Mouse (Mus musculus) hindbrain, embryonic 10.5 days (tissue): ENCODE data around the gene Stab2. TPM values are rescaled to one million over a fixed set of nuclear protein-coding genes. Genes with fewer than 3 reads are reported as not detected.

Experiments
- DNase-seq: peaks from one replicate; pipeline ENCODE4 v3.0.0-alpha.2; 2017; ENCODE audit warnings: low spot score
- H3K27ac ChIP-seq: fragments of 300-500 bp; sonication (generic); 2 replicates; pipeline ENCODE4 v1.5.1; 2016; ENCODE audit warnings: mild to moderate bottlenecking, moderate library complexity
- H3K27me3 ChIP-seq: fragments of 300-500 bp; sonication (generic); 2 replicates; pipeline ENCODE4 v1.6.1; 2016; ENCODE audit warnings: mild to moderate bottlenecking; ENCODE audit not compliant: poor library complexity, insufficient read depth, severe bottlenecking
- H3K36me3 ChIP-seq: fragments of 300-500 bp; sonication (generic); 2 replicates; pipeline ENCODE4 v1.6.1; 2016; ENCODE audit warnings: mild to moderate bottlenecking, moderate library complexity
- H3K4me1 ChIP-seq: fragments of 300-500 bp; sonication (generic); replicated peaks from 2 replicates; pipeline ENCODE4 v1.6.1; 2016; ENCODE audit warnings: mild to moderate bottlenecking
- H3K4me3 ChIP-seq: fragments of 300-500 bp; sonication (generic); 2 replicates; pipeline ENCODE4 v1.5.1; 2016; ENCODE audit warnings: mild to moderate bottlenecking, moderate library complexity
- H3K9me3 ChIP-seq: fragments of 300-500 bp; sonication (generic); 2 replicates; pipeline ENCODE4 v1.6.1; 2016; ENCODE audit warnings: mild to moderate bottlenecking, moderate library complexity
- WGBS: fragments of 180-500 bp; shearing (Covaris S2); methylation state at CpG from one replicate; pipeline ENCODE4 v1.1.7; 2016; 5-methylcytosine and 5-hydroxymethylcytosine counted together
- polyA plus RNA-seq: library from polyadenylated mRNA; unstranded; fragments of >200 nt; fragmentation: Nextera tagmentation; extraction: Ambion mirVana; gene quantifications from 2 replicates; pipeline ENCODE4 v1.2.1, GENCODE M21; 2016

The Stab2 gene
- polyA plus RNA-seq, 1 experiment from 2014 or later = 0.13 TPM

DNA sequence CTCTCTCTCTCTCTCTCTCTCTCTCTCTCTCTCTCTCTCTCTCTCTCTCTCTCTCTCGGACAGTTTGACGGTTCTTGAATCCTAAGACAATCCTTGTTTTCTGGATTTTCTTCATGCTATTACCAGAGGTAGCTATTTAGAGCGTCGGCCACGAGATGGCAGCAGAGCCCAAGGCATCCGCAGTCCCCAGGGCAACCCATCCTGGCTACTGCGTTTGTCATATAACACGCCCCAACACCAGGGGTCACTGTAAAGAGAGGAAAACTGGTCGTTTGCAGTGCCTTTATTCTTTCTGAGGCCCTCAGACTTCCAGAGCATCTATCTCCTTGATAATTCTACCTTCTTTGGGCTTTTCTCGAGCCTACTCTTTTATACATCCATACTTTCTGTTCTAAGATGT, 17.1 kb upstream of the Stab2 start:
- peak; percentile 81 for DNase-seq
- WGBS = under 1% methylated on average over 10 of the region's 10 CpGs
- H3K4me1 ChIP-seq = no peaks in the 10 kb centered on the region
- H3K9me3 ChIP-seq = no peaks in the 10 kb centered on the region
- H3K36me3 ChIP-seq = no peaks in the 10 kb centered on the region
- no peak overlapping the region for H3K4me3 ChIP-seq
- no peak overlapping the region for H3K27ac ChIP-seq
- peaks cover 11% of the 10 kb centered on the region for H3K27me3 ChIP-seq

DNA sequence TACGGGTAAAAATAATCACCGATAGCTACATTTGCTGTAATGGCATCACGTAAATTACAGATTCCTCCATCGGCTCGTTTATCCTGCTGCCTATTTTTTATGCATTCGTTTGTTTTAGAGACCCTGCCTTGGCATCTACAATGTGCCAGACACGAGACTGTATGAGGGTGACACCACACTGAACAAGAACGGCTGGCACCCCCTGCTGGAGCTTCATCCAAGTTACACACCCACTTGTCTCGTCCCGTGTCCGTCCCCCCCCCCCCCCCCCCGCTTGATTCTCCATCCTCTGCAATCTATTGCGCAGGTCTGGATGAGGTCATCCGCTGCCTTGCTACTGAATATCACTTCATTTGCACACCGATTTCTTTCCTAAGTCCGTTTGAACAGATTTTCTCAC, 12.9 kb upstream of the Stab2 start:
- peaks cover 13% of the 10 kb centered on the region for H3K4me1 ChIP-seq
- peaks cover 20% of the 10 kb centered on the region; the same call in 1 of the 2 replicates for H3K27me3 ChIP-seq
- peak; percentile 36 for DNase-seq
- H3K9me3 ChIP-seq = no peaks in the 10 kb centered on the region
- H3K27ac ChIP-seq = no peak overlapping the region
- H3K36me3 ChIP-seq = no peaks in the 10 kb centered on the region
- no peak overlapping the region for H3K4me3 ChIP-seq
- 75% methylated on average over 16 of the region's 16 CpGs for WGBS

DNA sequence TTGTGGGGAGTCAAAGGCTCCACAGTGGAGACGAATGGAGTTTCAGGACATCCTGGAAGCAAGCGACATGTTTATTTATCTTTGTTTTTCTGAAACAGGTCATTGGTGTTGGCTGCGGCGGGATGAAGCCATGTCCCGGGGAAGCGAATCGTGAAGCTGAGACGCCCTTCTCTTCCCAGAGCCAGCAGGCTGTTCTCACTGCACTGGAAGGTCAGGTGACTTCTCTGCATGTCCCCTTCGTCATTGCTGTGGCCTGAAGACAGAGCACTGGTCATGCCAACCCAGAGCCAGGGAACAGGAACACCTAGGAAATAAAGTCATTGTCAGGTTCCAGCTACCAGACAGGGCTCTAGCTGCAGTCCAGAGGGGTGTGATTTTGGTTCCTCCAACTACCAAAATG, 11.1 kb upstream of the Stab2 start:
- 75% methylated on average over 9 of the region's 9 CpGs for WGBS
- Histone ChIP-seq H3K4me1 (peaks cover 20% of the 10 kb centered on the region), H3K4me3 (no peak overlapping the region), H3K9me3 (no peaks in the 10 kb centered on the region), H3K27ac (no peak overlapping the region), H3K36me3 (no peaks in the 10 kb centered on the region), H3K27me3 (peaks cover 19% of the 10 kb centered on the region; the same call in 1 of the 2 replicates)
- DNase-seq = no peak

DNA sequence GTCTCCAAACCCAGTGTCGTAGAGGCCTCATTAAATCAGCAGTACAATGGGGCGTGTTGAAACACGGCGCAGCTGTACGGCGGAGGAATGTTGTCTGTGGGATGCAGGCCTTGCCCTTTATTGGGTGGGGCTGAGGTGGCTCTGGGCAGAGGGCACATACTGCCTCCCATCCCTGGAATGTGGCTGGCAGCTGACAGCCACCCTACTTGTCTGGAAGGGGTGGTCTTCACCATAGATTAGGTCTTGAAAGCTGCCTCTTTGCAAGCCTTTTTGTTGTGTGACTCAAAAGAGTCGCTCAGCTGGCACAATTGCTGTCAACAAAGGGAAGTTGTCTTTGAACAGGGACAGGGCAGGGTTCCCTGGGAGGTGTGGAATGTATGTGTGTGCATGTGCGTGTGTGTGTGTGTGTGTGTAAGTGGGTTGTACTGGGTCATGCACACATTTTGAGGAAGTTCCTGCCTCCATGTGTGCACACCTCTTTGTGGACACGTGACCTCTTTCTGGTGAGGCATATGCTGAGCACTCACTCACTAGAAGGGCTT, 8.4 kb upstream of the Stab2 start:
- Histone ChIP-seq H3K27ac (peak overlapping the region; percentile 79), H3K9me3 (no peaks in the 10 kb centered on the region), H3K36me3 (no peaks in the 10 kb centered on the region), H3K27me3 (peaks cover 19% of the 10 kb centered on the region; the same call in 1 of the 2 replicates), H3K4me1 (peaks cover 20% of the 10 kb centered on the region), H3K4me3 (no peak overlapping the region; the same call in 1 of the 2 replicates)
- peak; percentile 62 for DNase-seq
- WGBS = 26% methylated on average over 9 of the region's 9 CpGs

DNA sequence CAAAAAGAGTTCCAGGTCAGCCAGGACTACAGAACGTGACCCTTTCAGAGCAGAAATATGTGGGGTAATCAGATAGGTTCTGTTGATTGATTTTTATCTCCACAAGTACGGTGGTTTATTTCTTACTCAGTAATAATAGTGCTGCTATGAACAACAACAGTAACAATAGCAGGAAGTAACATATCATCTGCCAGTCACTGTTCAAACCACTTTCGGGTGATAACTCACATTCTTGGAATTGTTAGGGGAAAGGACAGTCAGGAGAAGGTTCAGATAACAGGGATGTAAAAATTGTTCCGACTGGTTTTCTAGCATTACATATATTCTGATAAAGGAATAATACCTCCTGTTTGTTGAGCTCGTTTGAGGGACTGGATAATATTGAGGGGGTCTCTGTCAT, 7.6 kb upstream of the Stab2 start:
- no peaks in the 10 kb centered on the region for H3K9me3 ChIP-seq
- H3K27me3 ChIP-seq = peaks cover 19% of the 10 kb centered on the region; the same call in 1 of the 2 replicates
- peaks cover 20% of the 10 kb centered on the region for H3K4me1 ChIP-seq
- H3K27ac ChIP-seq = no peak overlapping the region
- DNase-seq = no peak
- no peaks in the 10 kb centered on the region for H3K36me3 ChIP-seq
- no peak overlapping the region for H3K4me3 ChIP-seq
- WGBS = 74% methylated on average over 5 of the region's 5 CpGs

DNA sequence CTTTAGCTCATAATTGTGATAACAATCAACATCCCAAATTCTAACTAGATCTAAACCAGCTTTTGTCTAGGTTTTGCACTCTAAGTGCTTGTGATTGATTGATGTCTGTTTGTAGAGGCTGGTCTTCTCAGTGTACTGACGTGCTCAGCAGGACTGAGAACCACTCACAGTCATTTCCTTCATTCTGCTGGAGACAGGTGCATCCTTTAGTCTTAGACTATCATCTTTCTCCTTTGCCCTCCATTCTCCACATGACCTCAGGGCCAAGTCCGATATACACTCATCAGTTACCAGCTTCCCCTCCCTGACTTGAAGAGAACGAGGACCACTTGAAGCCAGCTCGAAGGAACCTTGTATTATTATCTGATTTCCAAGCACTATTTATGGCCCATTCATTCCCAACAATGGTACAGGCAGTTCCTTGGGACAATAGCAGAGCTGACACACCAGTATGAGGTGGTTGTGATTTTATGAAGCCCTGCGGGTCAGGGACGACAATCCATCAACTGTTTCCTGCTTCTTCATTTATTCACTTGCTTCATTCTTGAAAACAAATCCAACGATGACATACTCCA, 6.7 kb upstream of the Stab2 start:
- H3K4me3 ChIP-seq = no peak overlapping the region
- no peaks in the 10 kb centered on the region for H3K9me3 ChIP-seq
- H3K36me3 ChIP-seq = no peaks in the 10 kb centered on the region
- H3K27me3 ChIP-seq = peaks cover 17% of the 10 kb centered on the region; the same call in 1 of the 2 replicates
- DNase-seq = no peak
- WGBS = 79% methylated on average over 7 of the region's 7 CpGs
- H3K4me1 ChIP-seq = peaks cover 20% of the 10 kb centered on the region
- H3K27ac ChIP-seq = no peak overlapping the region

DNA sequence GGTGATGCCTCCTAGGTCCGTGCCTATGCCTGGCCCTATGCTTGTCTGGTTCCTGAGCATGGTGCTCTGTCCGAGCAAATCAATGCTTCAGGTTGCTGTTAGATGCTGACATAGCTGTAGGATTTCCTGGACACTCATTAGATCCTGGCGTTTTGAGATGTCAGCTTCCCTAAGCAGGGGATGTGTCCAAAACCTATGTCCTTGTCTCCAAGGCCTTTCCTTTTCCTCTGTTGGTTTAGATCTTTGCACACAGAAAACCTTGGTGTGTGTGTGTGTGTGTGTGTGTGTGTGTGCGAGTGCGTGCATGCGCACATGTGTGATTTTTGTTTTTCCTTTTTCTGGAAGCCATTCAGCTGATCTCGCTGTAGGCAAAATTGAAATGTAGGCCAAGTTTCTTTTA, 4.3 kb upstream of the Stab2 start:
- H3K4me1 ChIP-seq = peaks cover 17% of the 10 kb centered on the region
- DNase-seq = no peak
- 0 out of 2 replicates have a peak, but pooled peaks cover under 1% of the 10 kb centered on the region for H3K27me3 ChIP-seq
- no peaks in the 10 kb centered on the region for H3K9me3 ChIP-seq
- H3K36me3 ChIP-seq = no peaks in the 10 kb centered on the region
- H3K4me3 ChIP-seq = no peak overlapping the region
- WGBS = 93% methylated on average over 7 of the region's 7 CpGs
- H3K27ac ChIP-seq = no peak overlapping the region

DNA sequence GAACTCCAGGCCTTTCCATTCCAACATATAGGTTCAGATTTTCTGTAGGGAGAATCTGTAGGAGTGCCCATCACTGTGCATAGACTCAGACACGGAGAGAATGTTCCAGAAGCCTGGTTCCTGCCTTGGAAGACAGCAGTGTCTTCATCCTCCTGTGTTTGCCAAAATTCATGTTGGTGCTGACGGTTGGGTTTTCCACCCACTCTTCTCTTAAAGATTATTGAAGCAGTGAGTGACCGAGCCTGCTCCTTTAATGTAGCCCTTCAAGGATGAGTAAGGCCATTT, 332 bp upstream of the Stab2 start:
- Histone ChIP-seq H3K27ac (no peak overlapping the region), H3K4me1 (no peaks in the 10 kb centered on the region), H3K4me3 (no peak overlapping the region), H3K36me3 (no peaks in the 10 kb centered on the region), H3K9me3 (no peaks in the 10 kb centered on the region), H3K27me3 (no peaks in the 10 kb centered on the region)
- 91% methylated on average over 3 of the region's 3 CpGs for WGBS
- DNase-seq = no peak

DNA sequence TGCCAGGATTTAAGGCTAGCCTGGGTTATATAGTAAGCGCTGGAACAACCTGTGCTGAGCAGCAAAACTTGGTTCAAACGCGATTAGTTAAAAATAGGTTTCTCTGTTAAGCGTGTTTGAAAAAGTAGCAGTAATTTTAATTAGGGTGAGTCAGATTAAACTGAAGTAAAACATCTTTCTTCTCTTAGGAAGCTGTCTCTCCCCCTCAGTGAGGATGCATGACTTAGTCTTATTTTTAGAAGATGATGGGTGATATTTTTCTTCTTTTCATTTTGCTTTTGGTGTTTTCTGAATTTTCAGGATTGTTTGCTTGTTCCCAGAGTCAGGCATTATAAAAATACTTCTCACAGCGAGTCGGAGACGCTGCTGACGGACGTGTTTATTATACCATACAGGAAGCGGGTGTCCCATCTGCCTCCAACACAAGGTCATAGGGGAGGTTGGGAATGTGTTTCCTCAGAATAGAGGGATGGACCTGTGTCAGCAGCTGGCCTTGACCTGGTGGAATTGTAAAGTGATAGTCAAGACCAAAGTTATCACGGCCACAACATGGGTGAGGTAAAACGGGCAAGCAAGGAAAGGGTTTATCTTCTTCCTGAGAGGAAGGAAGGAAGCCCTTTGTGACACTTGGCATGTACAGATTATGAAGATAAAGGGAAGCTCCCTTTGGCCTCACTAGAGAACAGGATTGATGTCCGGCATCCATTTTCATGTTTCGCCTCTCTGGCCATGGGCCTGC, 15.4 kb downstream of the Stab2 start:
- H3K27me3 ChIP-seq = no peaks in the 10 kb centered on the region
- no peak overlapping the region for H3K4me3 ChIP-seq
- no peak for DNase-seq
- WGBS = 86% methylated on average over 14 of the region's 14 CpGs
- H3K4me1 ChIP-seq = no peaks in the 10 kb centered on the region
- H3K36me3 ChIP-seq = no peaks in the 10 kb centered on the region
- H3K9me3 ChIP-seq = no peaks in the 10 kb centered on the region
- no peak overlapping the region for H3K27ac ChIP-seq

DNA sequence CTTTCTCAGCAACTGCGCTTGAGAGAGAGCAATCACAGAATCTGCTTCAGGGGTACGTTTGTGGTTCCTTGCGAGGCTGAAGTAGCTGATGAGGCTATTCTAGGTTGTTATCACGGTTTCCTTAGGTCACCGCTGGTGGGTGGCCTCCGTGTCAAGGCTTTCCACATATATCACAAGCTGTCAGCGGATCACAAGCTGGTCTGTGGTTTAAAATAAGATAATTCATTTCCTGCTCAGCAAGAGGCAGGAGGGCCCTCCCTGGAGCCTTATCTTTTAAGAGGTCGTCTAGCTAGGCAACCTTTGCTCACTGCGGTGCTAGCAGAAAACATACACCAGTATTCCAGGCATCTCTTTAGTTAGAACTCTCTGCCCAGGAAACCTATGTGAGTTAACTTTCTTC, 17.2 kb downstream of the Stab2 start:
- no peak for DNase-seq
- WGBS = 79% methylated on average over 9 of the region's 9 CpGs
- Histone ChIP-seq H3K9me3 (no peaks in the 10 kb centered on the region), H3K4me1 (no peaks in the 10 kb centered on the region), H3K27me3 (no peaks in the 10 kb centered on the region), H3K36me3 (no peaks in the 10 kb centered on the region), H3K4me3 (no peak overlapping the region), H3K27ac (no peak overlapping the region)

DNA sequence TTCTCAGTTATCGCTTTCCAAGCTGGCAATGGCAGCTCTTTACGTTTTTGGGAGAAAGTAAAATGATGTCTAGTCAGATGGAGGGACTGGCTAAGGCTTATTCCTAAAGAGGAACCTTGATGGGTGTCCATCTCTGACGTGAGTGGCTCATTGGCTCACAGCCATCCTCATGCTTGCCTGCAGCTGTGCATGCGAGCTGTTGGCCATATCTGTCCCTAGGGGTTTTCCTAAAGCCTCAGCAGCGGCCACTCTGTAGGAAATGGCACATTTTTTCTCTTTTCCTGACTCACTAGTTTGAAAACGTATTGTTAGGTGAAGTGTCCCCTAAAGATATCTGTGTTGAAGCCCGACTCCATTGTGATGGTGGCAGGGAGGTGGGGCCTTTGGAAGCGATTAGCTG, 18.0 kb downstream of the Stab2 start:
- 75% methylated on average over 8 of the region's 8 CpGs for WGBS
- Histone ChIP-seq H3K4me3 (no peak overlapping the region), H3K36me3 (no peaks in the 10 kb centered on the region), H3K4me1 (no peaks in the 10 kb centered on the region), H3K27ac (no peak overlapping the region), H3K9me3 (no peaks in the 10 kb centered on the region), H3K27me3 (no peaks in the 10 kb centered on the region)
- DNase-seq = no peak

DNA sequence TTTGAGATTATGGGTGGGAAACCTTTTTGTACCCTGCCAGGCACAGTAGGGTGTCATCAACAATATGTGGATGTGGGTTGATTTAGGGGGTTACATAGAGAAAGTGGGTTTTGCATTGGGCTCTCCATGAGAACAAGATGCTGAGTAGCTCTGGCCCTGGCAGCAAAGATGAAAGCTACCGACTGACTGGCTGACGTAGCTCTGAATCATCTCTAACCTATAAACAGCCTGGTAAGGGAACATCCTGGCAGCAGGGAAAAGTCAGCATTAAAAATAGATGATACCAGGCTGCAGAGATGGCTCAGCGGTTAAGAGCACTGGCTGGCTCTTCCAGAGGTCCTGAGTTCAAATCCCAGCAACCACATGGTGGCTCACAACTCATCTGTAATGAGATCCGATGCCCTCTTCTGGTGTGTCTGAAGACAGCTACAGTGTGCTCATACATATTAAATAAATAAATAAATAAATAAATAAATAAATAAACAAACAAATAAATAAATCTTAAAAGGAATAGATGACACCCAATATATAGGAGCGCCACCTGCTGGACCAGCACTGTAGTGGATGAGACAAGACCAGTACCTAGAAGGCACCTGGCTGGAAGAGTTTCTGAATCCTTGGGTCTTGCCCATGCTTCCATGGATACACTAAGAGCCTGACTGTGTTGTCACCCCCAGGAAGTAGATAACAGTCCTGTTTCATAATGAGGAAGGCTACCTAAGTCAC, 31.7 kb downstream of the Stab2 start:
- peak; percentile 20 for DNase-seq
- H3K4me1 ChIP-seq = peaks cover 13% of the 10 kb centered on the region
- H3K27ac ChIP-seq = no peak overlapping the region
- no peaks in the 10 kb centered on the region for H3K9me3 ChIP-seq
- peaks cover 6% of the 10 kb centered on the region for H3K27me3 ChIP-seq
- H3K4me3 ChIP-seq = no peak overlapping the region
- no peaks in the 10 kb centered on the region for H3K36me3 ChIP-seq
- WGBS = 84% methylated on average over 5 of the region's 5 CpGs

DNA sequence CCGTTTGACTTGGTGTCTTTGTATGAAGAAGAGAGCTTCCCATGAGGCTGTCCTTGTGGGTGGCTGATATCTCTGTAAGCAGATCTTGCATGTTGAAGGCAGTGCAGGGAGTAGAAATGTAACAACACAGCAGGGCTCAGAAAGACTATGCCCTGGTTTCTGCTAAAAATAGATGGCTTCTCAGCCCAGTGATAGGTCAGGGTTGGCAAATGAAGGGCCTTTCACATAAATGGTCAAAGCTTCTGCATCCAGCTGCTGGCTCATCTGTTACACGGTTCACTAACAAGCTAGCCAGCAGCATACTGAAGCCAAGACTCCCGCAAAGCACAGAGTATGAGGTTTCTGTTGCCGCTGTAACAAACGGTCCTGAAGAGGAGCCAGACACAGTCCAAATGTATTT, 34.5 kb downstream of the Stab2 start:
- DNase-seq = no peak
- WGBS = 87% methylated on average over 5 of the region's 5 CpGs
- peaks cover 6% of the 10 kb centered on the region for H3K27me3 ChIP-seq
- H3K9me3 ChIP-seq = no peaks in the 10 kb centered on the region
- H3K36me3 ChIP-seq = no peaks in the 10 kb centered on the region
- no peak overlapping the region for H3K27ac ChIP-seq
- H3K4me3 ChIP-seq = no peak overlapping the region
- peaks cover 13% of the 10 kb centered on the region for H3K4me1 ChIP-seq
